Mouse (Mus musculus) heart, adult 18-20 months (tissue): ENCODE measurements around the gene Ttc6. TPM values are rescaled to one million over a fixed set of nuclear protein-coding genes. Genes with fewer than 3 reads are reported as not detected.

Experiments
- DNase-seq, 2 experiments: peaks; one replicate each; pipeline ENCODE4 v3.0.0; 2021 to 2022; ENCODE audit warnings: mixed read lengths in 1 of 2
- long read RNA-seq, 2 experiments: library from polyadenylated mRNA; stranded (forward); transcript quantifications; one replicate each; pipeline ENCODE4 v2.0.0; 2021
- total RNA-seq, 2 experiments: library from RNA; stranded (reverse); gene quantifications; 2 replicates each; pipeline ENCODE4 v1.2.3; 2021

Ttc6 gene
- under 1 TPM in 1 of 2 experiments, not detected in 1; 0.44 TPM for total RNA-seq
- long read RNA-seq, experiment 1: 0 reads
- long read RNA-seq, experiment 2: 0 reads

DNA sequence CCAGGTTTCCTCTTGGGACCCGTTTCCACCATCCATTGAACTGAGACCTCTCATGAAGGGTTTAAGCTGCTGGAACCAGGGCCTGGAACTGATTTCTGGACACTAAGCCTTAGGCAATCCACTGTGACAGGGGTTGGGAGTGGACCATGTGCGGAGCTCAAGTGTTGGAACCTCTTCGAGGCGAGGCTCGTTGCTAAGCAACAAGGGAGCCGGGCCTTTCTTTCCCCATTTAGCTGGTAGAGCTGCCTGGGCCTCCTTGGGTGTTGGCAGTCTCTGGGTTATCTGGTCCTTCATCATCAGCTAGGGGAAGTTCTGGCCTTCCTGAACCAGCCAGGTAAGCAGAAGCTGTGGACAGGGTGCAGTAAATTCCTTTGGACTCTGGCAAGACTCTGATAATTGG lies at the start of gene Ttc6:
Gene Ttc6 (plus strand): TSS at position 205 of the 400 bp plus-strand sequence.
- DNase-seq: no peak

DNA sequence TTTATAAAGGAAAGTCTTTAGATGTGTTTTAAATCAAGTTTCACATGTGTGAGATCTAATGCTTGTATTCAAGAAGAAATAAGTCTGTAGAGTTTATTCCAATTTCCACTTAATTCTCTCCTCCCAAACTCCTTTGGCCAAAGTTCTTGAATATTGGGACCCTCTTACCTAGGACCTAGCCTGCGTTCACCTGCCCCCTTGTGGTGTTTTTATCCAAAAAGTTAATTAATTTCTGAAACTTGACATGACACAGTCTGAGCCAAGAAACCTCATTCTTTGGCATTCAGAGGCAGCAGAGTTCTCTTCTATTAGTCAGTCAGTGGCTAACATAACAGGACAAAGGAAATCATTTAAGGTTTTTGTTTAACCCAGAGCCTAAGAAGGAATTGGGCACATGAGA lies 49.4 kb upstream of the Ttc6 start:
- DNase-seq: no peak

DNA sequence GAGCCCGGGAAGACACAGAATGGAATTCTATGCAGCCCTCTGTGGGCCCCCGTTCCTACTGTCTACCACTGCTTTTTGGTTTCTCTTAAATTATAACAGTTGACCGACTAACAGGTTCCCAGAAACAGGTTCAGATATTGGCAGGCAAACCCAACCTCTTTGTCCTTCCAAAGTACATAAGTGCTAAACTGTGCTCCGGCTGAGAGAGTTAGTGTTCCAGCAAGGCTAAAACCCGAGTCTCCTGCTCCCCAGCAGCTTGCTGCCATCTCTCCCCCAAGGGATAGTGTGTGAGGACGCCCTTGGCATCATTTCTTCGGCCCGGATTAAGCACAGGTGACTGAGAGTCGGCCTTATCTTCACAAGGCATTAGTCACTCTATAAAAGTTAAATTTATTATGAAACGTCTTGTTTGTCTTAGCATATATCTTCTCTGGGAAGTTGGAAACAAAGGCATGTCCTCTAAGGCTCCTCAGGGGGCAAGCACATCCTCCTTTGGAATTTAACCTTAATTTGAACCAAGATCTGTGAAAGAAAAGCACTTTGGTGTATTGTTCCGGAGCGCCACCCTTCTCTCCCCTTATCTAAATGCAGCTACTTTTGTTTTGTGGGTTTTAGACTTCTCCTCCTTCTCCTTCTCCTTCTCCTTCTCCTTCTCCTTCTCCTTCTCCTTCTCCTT lies 48.1 kb upstream of the Ttc6 start:
- DNase-seq: no peak

DNA sequence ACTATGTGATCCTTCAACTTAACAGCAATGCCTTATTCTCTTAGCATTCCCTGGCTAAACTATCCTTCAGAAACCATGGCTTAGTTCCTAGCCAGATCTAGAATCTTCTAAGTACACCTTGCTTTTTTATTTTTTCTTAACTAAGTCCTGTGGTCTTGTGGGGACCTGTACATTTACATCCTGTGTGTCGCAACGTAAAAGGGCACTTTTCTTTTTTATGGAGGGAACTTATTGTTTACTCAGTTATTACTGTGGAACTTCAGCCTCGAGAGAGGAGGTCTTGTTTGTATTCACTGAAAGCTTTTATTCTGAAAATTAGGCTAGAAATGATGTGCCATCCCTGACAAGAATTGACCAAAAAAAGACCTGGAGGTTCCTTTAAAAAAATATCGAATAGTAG lies 35.6 kb upstream of the Ttc6 start:
- DNase-seq: no peak

DNA sequence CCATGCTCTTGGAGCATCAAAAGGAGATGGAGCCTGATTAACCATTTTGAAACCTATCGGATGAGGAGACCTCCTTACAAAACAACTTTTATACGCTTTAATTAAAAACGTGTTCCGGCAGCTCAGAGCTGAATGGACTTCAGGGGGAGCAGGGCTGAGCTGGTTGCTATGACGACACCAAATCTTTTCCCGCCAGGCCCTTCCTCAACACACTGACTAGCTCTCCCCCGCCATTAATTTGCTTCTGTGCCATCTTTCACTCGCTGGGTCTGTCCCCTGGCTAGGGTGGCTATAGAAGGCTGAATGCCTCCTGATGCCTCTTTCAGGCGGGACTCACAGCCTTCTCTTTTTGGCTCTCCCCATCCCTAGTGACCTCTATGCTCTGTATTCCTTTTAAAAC lies 33.4 kb upstream of the Ttc6 start:
- DNase-seq: no peak

DNA sequence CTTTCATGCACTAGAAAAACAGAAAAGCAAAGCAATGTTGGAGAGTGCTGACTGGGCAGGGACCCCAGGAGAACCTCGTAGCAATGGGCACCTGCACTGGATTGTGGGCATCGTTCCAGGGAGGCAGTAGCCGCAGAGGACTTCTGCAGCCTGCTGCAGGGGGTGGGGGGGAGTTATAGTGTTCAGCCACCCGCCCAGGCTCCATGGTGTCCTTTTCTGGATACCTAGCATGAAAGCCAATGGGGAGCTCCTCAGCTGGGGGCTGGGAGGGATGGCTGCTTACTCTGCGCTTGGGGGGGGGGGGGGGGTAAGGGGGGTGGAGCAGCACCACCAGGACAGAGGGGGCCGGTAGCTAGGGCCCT lies 29.4 kb upstream of the Ttc6 start:
- DNase-seq: no peak

DNA sequence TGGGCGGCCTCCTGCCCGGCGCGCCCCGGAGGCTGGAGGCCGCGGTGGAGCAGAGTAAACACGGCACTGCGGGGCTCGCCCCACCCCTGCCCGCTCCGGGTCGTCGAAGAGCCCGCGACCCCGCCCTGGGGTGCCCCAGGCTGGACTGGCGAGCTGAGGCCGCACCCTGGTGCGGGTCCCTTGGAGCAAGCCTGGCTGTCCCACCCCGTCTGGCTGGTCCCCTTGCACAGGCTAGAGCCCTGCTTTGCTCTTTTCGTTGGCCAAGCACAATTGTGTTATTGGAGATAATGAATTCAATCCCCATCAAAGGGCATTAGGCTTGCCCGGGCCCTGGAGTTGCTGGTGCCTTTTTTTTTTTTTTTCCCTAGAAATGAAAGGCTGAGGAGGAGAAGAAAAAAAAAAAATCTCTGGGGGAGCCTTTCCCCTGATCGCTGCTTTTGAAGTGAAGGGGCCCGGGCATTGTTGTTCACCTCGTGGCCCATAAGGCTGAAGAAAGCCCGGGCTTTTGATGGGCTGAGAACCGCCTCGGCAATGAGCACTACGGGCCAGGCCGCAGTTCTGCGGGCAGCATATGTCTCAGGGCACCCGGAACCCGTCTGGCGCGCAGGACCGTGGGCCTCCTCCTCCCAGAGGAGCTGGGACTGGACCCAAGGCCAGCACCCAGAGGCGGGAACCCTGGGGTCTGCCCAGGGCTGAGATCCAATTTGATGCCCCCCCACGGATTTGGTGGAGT lies 28.9 kb upstream of the Ttc6 start:
- DNase-seq: no peak

DNA sequence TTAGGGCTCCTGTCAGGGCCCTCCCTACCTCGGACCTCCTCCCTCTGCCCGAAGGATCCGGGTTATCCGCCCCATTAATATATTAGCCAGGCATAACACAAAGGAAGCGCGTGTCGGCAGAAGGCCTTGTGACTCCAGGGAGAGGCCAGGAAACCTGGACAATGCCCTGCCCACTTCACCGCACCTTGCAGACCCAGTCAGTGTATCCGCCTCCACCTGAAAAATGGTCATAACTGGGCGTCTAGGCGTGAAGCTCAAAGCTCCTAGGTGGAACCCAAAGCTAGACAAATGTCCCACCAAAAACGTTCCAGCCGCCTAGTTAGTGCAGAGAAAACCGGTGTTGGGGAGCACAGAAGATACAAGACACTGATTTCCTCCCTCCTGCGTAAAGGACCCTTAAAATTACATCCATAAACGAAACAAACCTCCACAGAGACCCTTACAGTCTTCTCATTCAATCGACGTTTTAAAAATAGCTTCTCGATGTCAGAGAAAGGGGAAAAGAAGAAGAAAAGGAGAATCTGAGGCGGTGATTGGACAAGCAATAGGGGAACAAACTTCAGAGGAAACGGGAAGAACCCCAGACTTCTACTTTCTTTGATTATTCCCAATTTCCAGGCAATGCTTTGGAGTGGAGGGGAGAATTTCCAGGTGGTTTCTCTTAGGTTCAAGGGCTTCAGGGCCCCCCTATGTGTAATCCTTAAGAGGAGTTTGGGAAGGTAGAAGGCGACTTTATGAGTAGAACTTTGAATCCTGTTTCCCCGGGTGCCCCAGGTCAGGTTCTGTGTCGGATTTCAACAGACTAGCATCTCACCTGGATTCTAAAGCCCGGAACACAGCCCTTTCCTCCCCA lies 27.6 kb upstream of the Ttc6 start:
- no peak for DNase-seq

DNA sequence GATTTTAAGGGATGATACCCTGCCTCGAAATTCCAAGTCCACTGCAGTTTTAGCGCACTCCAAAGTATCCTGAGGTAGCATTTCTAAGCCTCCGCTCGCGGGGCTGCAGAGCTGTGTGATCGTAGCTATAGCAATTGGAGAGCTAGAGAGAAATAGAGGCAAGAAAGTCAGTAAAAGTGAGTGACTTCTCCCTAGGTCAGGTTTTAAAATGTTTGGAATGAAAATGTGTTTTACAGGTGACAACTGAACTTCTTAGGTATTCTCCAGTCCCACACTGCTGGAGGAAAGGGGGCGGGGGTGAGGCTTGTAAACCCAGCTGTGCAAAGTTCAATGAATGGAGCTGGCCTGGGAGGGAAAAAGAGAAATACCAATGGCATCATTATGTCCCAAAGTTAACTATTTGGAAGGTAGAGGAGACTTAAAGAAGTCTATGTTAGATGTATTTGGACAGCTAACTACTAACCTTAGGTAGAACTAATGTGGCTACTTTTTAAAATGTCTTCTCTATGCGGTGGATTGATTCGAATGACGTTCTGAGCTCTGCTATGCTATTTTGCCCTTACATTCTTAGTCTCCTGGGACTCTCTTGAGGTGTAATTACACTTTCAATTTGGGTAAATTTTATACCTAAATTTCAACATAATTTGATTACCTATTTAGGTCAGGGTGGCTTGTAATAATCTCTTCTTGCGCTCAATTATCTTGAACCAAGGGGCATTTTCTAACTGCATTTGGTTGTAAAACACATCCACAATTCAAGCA lies 26.8 kb upstream of the Ttc6 start:
- DNase-seq: no peak

DNA sequence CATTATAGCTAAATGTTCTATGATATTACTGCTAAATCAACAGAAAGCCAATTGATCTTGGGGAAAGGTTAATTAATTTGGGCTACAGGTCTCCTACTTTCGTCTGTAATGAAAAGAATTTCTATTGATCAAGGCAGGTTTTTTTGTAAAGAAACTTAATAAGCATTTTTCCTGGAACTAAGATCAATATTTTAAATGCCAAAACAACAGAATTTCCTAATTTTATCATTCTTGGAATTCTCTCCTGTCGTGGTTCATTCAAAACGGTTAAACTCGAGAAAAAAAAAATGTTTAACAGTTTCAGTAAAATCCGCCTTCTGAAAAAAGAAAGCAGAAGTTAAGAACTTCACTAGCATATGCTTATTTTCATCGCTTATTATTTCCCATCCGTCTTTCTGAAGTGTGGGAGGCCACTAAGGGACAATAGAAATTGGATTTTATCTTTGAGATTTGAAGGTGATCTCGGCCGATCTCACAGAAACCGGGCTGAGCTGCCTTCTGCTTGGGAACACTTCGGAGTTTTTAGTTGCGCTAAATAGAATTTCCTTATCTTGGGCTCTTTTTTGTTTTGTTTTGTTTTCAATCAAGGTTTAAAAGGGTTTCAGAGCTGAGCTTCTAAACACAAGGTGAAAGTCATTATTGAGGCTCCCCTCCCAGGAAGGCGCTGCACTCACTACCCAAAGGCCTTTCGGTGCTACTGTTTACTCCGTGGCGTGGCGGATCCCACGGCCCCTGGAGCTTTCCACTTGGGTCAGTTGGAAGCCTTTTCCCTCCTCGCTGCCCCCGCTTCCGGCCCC lies 25.9 kb upstream of the Ttc6 start:
- DNase-seq: peak in 1 of 2 experiments; percentile 13

DNA sequence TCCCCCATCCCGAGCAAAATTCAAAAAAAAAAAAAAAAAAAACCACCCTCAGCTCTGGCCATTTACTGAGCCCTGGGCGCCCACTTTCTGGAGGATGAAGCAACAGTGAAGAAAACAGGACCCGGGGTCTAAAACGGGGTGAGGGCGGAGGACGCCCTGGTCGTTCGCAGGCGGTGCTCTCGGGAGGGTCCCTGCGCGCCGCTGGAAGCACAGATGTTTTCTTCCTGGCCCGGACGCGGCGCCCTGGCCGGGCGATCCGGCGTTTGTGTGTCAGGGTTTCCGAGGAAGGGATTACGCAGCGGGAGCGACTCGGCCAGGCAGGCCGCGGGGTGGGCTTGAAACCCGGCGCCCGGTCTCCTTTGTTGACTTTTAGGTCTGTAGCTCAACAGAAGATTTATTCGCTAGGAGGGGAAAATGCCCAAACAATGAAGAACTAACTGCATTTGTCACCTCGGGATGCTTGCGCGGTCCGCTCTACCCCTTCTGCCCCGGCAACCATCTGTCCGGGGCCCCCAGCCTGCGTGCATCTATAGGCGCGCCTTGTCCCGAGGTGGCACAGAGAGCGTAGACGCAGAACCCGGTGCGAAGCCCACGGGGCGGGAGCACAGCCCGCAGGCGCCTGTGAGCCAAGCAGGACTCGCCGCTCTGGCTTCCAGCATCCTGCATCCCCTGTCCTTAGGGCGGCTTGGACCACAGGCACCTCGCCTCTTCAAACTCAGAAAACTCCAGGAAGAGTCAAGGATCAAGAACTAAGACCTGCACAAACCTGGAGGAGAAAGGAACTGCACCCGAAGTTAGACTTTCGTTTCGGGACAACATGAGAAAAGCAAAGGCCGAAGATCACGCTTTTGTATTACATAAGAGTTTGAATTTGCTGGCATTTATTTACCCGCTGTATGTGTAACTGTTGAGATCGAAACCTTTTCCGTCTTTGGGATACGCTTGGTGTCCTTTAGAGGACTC lies 25.0 kb upstream of the Ttc6 start:
- peak in 1 of 2 experiments; percentile 51 for DNase-seq

DNA sequence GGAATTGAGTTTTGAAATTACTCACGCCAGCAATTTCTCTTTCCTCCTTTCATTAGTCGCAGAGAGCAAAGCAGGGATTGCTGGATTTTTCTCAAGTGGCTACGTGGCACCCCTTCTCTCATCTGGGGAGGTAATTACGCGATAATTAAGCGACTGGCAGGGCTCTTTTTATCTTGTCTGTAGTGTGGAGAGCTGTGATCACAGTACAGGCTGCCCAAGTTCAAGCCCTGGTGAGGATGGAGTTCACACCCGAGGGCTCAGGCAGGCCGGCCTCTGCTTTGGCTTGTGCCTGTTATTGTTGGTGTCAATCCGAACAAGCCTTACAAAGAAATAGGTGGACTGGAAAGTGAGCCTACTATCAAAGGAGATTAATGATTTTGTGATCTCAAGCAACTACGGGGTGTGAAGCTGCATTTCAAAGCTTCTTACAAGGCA lies 24.3 kb upstream of the Ttc6 start:
- DNase-seq: no peak

DNA sequence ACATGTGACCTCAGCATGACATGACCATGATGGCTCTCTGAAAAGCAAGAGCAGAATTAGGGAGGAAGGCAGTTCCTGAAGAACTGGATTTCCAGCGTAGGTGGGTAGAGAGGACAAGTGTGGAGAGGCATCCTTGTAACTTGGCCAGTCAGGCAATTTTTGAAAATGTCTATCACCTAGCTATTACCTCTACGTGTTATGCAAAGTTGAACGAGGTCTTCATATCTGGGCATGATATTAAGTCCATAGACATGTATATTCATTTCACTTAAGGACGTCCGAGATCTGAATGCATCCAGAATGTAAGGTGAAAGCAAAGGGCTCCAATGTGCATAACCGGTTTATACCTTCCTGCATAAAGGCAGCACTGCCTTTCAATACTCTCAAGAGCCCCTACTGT lies 22.8 kb upstream of the Ttc6 start:
- DNase-seq: peak in 1 of 2 experiments; percentile 11

DNA sequence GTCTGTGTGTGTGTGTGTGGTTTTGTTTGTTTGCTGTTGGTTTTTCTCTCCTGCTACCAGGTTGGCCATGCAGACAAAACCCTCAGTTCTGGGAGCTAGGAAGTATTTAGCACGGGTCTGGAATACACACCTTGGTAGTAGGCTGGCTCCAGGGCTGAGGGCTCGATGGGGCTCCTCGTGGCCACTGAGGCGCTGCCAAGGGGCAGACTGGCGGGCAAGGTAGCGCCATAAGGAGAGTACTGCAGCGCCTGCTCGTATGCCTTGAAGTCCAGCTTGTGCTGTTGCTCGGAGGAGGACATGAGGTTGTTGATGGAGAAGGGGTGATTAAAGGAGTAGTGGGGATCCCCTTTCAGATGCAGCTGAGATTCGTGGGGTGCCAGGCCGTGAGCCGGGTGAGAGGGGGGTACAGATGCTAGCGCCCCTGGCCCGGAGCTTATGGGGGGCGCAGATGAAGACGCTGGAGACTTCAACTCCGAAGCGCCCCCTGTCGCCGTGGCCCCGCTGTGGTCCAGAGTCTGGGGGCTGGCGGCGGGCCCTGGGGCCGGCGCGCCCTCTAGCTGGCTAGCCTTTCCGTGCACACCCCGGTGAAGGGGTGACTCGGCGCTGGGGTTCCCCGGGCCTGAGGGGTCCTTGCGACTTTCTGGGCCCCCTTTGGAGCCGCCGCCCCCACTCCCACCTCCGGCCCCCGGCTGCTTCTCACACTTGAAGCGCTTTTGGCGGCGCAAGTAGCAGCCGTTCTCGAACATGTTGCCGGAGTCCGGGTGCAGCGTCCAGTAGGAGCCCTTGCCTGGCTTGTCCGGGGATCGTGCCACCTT lies 21.8 kb upstream of the Ttc6 start:
- peak in 1 of 2 experiments; percentile 8 for DNase-seq

DNA sequence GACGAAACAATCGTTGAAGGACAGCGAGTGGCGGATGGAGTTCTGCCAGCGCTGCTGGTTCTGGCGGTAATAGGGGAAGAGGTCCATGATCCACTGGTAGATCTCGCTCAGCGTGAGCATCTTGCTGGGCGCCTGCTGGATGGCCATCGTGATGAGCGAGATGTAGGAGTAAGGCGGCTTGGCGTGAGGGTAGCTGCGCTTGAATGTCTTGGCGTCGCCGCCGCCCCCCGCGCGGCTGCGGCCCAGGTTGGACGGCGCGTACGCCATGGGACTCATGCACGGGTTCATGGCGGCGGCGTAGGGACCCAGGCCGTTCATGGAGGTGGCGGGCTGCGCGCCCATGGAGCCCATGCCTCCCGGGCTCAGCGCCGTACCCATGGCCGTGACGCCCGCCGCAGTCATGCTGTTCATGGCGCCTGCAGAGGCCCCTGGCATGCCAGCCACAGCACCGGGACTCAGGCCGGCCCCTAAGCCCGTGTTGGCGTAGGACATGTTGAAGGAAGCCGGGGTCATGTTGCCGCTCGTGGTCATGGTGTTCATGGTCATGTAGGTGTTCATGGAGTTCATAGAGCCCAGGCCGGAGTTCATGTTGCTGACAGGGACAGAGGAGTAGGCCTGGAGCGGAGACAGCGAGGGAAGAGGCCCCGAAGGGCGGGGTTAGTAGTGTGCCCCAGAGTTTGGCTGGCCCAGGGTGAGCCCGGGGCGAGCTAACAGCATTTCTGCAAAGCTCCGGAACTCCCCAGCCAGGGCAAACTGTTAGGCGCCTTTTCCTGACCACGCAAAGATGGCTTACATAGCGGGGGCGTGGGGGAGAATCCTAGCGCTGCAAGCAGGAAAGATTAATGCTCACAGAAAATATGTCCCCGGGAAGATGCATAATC lies 20.9 kb upstream of the Ttc6 start:
- DNase-seq: peak in 1 of 2 experiments; percentile 8

DNA sequence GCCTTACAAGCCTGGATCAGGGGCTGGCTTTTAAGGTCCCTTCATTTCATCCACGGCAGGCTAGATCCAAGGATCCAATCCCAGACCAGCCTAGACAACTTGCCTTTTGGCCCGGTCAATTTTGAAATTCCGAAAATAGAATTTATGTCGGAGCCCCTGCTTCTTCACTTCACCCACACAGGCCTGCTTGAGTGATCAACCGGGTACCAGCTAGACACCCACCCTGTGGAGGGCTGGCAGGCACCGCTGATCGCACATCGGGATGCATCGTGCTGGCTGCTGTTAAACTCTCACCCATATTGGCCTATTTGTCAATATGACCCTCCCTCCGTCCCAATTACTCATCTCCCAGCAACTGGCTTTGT lies 20.3 kb upstream of the Ttc6 start:
- DNase-seq: peak in 1 of 2 experiments; percentile 12

DNA sequence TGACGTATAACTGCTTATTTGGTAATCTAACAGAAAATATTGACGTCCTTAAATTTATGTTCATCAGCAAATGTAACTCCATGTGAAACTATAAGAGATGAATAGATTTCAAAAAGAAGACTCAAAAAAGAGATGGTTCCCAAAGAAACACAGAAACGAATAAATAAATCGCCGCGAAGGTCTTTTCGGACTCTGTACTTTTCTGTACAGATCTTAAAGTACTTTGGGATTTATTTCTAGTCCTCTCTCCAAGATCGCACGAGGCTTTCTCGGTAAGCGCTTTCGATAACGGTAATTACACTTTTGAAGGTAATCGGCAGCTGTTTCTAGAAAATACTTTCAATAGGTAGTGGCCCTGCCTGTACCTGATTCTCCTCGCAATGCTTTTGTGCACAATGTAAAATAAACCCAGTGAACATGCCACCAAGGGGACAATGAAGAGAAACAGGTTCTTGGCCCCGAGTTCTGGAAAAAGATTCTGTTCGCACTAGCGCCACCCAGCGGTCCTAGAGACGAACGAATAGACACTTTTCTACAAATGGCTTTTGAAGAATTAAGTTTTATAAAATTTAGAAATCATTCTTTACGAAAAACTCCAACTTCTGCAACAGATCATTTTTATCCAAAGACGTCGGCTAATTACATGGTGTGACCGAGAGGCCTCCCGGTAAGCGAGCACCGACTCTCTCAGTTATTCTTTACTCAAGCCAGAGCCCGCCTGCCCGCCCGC lies 19.1 kb upstream of the Ttc6 start:
- peak; percentile 38 to 67 for DNase-seq
